Mouse (Mus musculus): ENCODE results near the gene Pde6c.

Gene Pde6c

DNA sequence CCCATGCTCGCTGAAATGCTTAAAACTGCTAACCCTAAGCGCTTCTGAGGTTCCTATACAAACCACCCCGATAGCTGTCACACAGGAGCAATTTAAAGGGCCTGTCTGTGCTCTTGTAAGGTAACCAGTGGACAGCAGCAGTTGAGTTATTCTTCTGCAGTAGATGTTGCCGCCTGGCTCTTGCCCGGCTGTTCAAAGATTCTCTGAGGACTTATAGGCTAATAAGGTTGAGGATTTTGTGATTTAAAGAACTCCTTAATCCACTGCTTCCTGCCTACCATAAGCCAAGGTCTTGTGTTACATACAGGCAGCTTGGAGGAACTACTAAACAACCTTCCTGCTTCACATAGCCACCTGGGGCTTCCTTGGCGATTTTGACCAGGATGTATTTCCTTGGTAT lies at the start of gene Pde6c:
Gene Pde6c, plus strand, starts transcription at position 301 of the 400 bp plus-strand sequence.
- DNase-seq: no peak

DNA sequence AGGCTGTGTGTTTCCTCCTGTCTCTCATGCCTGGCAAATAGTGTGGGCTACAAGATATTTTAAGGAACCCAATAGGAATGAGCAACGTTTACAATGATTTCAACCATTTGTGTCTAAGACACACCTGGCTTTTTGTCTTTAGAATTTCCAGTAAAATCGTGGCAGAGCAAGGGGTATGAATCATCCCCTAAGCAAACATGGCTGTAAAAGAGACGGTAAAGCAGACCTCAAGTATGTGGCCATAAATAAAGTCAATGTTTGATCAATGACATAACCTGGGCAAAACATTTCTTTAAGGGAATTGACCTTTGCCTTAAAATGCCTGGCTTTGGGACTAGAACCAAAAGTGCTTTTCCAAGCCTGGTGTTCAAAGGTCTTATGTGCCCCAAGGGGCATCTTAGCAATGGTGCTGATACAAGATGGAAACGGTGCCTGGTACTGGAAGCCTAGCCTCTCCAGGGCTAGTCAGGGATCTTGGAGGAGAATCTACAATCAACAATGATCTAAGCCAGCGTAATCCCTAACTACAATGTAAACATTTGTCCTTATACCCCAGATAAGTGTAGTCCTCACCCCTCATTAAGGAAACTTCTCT lies 49.6 kb upstream of the Pde6c start:
- DNase-seq: no peak

DNA sequence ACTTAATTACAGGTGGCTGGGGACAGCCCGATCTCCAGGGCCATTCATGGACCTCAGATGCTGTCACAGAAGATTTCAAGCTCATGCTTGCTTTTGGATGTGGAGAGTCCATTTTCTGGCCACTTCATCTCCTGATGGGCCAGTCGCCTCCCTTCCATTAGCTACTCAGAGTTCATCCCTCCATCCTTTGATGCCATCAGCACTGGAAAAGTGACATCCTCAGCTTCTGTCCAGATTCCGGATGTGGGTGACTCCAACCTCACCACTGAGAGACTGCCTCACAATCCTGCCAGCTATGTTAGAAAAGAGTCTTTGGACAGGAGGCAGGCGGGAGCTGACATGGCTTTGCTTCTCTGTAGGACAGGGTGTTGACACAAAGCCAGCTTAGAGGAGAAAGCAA lies 46.7 kb upstream of the Pde6c start:
- DNase-seq: no peak

DNA sequence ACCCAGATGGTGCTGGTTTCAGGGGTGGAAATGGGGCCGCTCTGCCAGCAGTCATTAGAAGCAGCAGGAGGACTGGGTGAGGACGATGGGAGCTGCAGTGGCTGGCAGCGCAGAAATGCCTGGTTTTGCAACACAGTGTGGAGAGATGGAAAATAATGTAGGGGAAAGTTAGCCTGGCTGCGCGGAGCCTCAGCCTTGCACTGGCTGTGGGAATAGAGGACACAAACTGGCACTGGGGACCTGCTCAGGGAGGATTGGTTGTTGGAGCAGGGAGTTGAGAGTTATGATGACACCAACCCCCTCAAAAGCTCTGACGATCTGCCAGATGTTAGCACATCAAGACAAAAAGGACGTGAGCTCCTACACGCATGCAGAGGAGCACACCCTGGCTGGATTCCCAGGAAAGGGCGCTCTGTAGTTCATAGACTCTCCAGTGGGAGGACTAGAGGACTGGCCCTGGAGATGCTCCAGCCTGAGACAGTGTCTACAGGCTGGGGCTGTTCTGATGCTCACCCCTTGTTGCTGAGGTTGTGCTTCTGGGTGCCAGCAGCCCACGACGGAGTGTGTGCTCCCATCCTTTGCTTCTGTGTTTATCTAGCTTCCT lies 45.5 kb upstream of the Pde6c start:
- peak; percentile 41 to 60 for DNase-seq

DNA sequence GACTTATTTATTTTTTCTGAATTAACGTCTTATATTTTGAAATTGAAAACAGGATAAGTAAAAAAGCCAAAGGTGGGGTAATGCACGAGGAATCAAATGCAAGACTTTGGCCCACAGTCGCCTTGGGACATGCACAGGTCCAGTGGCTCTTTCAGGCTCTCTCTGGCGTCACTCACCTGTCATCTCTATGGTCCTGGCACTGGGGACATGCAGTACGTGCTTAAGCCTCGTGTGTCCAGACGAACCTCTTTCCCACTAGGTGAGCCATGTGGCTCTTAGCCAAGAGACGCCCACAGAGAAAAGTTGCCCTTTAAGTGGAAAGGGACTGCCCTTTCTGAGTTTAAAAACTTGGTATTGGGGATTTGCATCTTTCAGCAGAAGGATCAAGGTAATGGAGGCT lies 43.2 kb upstream of the Pde6c start:
- no peak for DNase-seq

DNA sequence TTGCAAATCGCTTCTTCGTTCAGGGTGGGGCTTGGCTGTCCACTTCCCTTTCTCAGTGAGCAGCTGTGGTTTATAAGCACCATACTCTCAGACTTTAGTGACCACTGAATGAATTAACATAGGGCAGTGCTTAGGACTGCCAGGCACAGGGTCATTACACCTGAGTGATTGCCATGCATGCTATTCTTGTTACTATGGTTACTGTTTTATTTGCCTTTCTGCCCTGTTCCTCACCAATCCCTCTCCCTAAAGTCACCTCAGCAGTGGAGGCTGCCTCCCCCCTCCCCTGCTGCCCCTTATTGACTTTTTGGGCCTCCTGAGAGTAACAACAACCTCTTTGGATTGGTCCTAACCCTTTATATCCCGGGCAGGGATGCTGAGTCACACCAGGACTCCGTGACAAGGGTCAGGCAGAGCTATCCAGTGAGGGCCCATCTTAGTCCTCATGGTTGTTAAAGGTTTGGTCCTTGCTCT lies 41.0 kb upstream of the Pde6c start:
- peak in 1 of 2 experiments; percentile 12 for DNase-seq

DNA sequence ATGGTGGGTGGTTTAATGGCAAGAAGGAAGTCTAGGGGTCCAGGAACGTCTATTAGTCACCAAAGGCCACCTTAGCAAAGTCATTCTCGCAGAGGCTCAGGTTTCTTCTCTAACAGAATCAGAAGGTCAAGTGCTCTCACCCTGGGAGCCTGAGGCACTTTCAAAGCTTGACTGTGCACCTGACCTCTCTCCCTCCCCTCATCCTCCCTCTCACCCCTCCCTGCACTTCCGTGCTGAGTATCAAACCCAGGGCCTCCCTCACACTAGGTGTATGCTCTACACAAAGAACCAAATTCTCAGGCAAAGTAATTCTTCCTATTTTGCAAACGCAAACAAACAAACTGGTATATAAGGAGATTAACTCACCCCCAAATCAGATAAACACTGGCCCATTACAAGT lies 36.4 kb upstream of the Pde6c start:
- no peak for DNase-seq

DNA sequence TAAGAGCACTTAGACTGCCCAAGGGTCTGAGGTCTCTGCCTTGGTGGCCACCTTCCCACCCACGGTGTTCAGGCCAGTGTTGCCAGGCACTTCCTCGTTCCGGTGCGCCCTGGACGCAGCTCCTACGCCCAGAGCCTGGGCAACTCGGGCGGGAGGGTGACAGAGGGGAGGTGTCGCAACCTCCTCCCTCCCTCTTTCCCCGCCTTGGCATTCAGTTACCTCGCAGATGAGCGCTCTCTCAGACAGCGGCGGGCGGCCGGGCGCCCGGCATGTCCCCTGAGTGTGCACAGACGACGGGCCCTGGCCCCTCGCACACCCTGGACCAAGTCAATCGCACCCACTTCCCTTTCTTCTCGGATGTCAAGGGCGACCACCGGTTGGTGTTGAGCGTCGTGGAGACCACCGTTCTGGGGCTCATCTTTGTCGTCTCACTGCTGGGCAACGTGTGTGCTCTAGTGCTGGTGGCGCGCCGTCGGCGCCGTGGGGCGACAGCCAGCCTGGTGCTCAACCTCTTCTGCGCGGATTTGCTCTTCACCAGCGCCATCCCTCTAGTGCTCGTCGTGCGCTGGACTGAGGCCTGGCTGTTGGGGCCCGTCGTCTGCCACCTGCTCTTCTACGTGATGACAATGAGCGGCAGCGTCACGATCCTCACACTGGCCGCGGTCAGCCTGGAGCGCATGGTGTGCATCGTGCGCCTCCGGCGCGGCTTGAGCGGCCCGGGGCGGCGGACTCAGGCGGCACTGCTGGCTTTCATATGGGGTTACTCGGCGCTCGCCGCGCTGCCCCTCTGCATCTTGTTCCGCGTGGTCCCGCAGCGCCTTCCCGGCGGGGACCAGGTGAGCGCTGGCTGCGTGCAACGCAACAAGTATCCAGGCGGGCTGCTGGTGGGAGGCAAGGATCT lies 35.5 kb upstream of the Pde6c start, which contains the start of gene Ffar4:
Gene Ffar4, plus strand, starts transcription at position 214 of the 901 bp plus-strand sequence.
- DNase-seq: peak; percentile 66 to 72

DNA sequence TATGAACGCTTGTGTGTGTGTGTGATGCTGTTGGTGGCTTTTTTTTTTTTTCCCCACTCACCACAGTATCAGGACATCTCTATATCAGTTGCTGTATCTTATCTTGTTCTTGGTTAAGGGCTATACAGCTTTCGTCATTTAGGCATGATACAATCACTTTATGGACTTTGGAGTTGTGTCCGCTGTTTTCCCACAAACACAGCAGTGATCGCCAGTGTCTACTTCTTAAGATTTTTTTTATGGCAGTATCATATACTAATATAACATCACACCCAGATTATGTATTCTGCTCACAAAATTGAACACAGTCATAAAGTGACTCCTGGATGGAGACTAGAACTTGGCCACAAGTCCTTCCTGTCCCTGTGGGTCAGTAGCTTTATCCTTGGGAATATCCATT lies 24.7 kb upstream of the Pde6c start:
- no peak for DNase-seq

DNA sequence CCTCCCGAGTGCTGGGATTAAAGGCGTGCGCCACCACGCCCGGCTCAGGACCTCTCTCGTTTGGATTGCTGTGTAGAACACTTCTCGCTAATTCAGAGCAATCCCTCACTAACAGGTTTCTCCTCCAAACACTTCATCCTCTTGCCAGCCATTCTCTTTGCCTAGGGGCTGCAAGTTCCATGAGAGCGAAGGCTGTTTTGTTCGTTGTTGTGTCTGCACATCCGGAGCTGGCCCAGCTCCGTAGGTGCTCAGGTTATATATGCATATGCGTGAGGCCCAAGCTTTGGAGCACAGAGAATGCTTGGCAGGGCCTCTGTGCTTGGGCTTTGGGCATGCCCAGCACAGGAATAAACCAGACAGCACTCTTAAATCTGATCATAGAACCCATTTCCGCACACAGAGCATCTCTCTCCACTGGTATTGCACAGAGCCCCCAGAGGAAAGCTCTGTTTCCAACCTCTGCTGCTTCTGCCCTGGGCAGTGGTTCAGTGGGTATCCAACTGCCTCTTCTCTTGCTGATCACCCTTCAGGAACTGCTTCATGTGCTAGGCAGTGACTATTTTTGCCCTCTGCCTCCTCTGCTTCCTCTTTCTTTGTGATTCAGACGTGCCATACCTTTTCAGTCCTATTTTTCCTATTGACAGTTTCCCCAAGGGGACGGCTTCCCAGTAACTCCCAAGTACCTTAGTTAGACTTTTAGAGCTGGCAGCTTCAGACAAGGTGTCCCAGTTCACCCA lies 22.9 kb upstream of the Pde6c start:
- DNase-seq: no peak

DNA sequence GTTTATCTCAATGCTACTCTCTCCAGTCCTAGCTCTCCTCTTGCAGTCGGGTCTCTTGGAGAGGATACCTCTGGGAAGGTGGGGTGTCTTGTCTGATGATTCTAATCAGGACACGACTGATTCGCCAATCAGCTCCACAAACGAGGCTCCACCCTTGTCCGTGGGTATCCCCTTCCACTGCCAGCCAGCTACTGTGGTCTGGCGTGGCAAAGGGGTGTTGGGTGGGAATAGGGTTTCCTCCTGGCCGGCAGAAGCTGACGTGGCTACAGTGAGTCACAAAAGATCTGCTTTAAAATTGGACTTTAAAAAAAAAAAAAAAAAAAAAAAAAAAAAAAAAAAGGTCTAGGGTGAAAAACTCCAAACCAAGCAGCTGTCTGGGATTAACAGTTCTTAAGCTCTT lies 21.5 kb upstream of the Pde6c start:
- DNase-seq: no peak

DNA sequence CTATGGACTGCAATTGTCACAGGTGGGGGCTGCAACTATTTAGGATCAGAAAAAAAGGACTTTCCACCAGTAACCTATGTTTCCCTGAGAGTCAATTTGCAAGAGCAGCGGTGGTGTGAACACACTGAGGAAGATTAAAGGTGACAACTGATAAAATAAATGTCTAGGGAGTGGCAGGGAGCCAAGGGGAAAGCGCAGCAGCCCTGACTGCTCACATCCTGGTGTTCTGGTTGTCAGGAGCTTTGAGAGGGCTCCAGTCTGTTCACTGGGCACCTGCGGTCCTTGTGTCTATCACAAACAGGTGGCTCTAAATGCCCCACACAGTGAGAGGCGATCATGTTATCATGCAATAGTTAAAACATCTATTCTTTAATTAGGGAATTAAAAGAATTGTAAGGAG lies 20.0 kb upstream of the Pde6c start:
- no peak for DNase-seq

DNA sequence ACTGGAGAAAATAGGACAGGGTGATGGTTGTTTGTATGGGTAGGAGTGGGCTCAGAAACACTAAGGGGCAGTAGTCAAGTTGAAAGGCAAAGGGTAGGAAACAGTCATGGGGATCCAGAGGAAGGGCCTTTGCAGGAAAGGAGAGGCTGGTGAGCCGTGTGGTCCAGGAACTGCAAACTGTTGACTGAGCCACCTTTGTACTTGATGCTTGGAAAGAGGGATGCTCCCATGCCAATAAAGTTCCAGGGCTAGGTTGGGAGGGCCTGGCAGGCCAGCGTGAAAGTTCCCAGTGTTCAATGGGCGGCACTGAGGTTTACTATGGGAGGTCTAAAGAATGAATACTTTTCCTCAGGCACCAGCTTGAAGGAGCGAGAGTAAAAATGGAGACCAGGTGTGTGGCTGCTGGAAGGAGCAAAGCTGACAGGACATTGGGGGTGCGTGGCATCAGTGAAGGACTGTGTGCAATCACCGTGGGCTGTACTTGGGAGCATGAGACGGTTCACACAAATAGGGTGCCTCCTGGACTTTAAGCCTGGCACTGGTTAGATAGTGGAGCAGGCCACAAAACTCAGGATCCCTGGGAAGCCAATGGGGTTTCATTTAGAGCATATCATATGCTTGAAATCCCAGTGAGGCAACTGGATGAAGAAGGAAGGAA lies 17.6 kb upstream of the Pde6c start:
- no peak for DNase-seq

DNA sequence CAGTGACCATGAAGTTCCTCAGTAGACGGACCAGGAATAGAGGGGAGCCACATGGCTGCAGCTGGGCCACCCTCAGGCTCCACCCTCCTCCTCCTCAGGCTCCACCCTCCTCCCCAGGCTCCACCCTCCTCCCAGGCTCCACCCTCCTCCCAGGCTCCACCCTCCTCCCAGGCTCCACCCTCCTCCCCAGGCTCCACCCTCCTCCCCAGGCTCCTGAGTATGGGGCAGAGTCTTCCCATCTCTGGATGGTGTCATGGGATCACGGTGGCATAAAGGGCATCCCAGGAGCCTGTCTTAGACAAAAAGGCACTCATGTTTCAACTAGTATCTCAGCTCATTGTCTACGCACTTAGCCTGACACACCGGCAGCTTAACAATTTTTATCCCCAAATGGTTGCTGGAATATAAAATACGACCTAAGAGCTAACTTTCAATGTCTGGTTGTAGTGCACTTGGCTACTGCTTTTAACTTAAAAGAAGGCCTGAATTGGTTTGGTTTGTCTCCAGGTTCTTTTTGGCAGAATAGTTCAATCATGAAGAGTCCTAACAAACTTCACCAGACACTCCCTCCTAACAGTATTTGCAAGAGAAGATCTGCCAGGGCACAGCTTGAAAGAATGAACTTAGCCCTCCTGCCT lies 12.3 kb upstream of the Pde6c start:
- no peak for DNase-seq

DNA sequence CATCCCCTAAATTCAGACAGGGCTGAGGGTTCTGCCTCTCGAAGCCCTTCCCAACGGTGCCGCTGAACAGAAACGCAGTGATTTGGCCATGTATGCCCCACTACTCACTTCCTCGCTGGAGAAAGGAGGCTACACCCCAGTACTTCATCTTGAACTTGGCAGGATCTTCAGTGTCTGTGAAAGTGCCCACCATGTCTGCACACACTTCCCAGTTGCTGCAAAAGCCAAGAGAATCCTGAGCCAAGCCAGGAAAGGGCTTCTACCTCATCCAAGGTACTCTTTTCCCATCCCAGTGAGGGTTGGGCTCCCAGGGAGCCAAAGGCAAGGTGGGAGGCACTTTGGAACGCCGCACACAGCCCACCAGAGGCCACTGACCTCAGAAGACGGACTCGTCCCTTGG lies 8.7 kb upstream of the Pde6c start:
- DNase-seq: no peak

DNA sequence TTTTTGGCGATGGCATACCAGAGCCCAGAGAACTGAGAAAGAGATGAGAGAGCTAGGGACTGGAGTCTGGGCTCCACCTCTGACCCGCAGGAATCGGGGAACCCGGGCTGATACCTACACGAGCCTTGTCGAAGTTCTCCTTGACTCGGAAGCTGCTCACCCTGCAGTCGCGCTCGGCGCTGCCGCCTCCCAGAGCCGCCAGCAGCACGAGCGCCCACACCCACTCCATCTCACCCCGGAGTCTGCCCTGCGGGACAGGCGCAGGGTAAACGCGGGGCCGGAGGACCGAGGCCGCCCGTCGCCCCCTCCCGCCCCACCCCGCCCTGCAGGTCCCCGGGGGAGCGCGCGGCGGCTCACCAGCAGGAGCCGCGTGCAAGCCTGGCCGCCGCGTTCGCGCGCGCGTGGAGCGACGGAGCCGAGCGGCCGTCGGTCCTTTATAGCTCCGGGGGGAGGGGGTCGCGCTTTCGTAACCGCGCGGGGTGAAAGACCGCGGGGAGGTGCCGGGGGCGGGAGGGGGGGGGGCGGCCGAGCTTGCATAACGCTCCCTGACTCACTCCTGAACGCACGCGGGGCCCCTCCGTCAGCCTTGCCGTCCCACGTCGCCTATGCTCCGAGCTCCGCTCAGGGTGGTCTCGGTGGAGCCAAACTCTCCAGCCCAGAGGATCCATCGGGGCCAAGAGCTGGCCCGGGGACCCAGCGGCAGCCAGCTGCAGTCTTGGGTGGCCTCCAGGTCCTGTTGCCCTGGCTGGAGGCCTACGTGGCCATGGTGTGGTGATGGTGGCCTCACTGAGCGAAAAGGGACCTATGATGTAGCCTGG lies 8.0 kb upstream of the Pde6c start:
- DNase-seq: peak; percentile 36 to 65

DNA sequence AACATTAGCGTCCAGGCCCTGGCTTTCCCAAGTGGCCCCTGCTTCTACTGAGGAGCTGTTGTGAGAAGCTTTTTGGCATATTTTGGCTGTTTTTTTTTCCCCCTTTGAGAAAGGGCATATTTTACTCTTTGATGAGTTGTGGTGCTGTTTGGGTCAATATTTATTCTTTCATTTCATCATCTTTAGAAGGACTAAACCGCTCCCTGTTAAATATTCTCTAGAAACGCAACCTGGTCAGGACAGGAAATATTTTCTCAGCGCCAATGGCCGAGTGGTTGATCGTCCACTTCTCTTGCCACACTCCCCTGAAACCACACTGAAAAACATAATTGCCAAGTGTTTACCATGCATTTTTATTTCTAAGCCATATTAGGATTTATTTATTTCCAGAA lies 7.4 kb upstream of the Pde6c start, which contains the start of gene Rbp4:
Gene Rbp4, minus strand, starts transcription at position 63 of the 392 bp plus-strand sequence.
- no peak for DNase-seq

DNA sequence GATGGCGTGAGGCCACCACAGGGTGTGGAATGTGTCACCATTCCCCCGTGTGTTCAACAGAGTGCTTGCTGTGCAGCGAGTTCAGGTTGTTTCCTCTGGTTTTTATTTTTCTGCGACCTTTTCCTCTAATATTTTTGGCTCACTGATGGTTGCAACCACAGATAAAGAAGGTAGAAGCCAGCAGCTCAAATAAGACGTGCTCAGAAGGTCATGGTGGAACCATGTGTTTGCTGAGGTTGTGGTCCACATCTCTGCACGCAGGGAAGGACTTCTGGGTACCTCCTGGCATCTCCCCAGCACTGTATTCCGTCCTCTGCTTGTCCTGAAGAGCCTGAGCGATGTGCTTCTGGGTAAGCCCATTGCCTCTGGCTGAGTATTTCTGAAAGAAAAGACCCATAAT lies 5.9 kb upstream of the Pde6c start:
- DNase-seq: no peak

DNA sequence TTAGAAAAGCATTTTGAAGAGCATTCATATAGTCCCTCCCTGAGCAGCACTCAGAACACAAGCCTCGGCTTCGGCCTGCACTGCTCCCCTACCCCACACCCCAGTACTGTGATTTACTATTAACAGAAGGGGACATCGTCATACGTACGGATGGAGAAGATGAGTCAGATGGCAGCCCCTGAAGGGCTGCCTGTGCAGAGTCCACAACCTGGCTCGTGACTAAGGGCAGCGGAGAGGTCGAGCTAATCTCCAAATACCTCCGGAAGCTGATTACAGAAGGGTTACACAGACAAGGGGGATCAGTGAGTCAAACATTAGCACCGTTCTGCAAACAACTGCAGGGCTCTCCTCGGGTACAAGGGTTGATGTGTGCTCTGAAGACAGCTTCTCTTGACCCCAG lies 1.4 kb downstream of the Pde6c start:
- no peak for DNase-seq

DNA sequence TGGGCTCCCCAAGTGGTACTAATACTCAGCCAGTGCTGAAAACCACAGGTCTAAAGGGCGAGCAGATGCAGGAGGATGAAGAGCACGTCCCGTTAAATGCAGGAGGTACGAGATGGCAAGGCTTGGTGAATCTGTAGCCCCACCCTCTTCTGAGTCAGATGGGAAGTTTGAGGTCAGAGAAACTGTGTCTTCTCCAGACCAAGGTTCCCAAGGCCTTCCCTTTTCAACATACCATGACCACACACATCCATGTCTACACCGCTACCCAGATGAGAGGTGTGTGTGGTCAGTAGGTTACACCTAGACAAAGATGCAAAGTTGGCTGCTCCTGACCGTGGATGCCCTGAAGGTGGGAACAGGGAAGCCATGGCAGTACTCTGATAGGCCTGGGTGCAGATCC lies 2.2 kb downstream of the Pde6c start:
- DNase-seq: no peak
